Mouse (Mus musculus): ENCODE results near the gene Pheta2.

- TF ChIP-seq CTCF (IDR thresholded peaks at IDR 0.05; ENCODE audit: low read depth, low read length) (no peak), TAL1 (conservative IDR thresholded peaks at IDR 0.05; ENCODE audit: low read depth, low read length) (no peak), GATA1 (IDR thresholded peaks at IDR 0.05; ENCODE audit: borderline replicate concordance, low read length) (no peak), GATA2 (IDR thresholded peaks at IDR 0.05; ENCODE audit: borderline replicate concordance, low read depth, low read length) (no peak), POLR2AphosphoS5 (IDR thresholded peaks at IDR 0.05; ENCODE audit: insufficient replicate concordance, low read depth, low read length) (no peak)
These were observed 16.5 kb upstream of the Pheta2 start for GRCm38 (mm10) chr15:82322195-82322594.

All from G1E (cell line).